Mouse (Mus musculus) myocyte (in vitro differentiated cells): ENCODE results near the gene Zfp646. TPM values are rescaled to one million over a fixed set of nuclear protein-coding genes. Genes with fewer than 3 reads are reported as not detected.

ENCODE experiments used
- H3K27me3 ChIP-seq: one replicate; pipeline ENCODE4 v1.6.1; 2011; ENCODE audit not compliant: control insufficient read depth, insufficient read depth, insufficient read length
- H3K36me3 ChIP-seq: one replicate; pipeline ENCODE4 v1.6.1; 2011; ENCODE audit not compliant: control insufficient read depth, insufficient read depth
- H3K4me2 ChIP-seq: one replicate; pipeline ENCODE4 v1.6.1; 2011; ENCODE audit warnings: low read depth, control low read depth
- H3K4me3 ChIP-seq: one replicate; pipeline ENCODE4 v1.5.1; 2011; ENCODE audit warnings: mild to moderate bottlenecking, control low read depth, moderate library complexity
- H3K79me2 ChIP-seq: one replicate; pipeline ENCODE4 v1.6.1; 2011; ENCODE audit not compliant: control insufficient read depth, insufficient read depth
- H3ac ChIP-seq: one replicate; pipeline ENCODE4 v1.6.1; 2011; ENCODE audit not compliant: control insufficient read depth, insufficient read length
- CEBPB ChIP-seq: IDR thresholded peaks from 2 replicates; pipeline ENCODE4 v1.6.1; 2011; ENCODE audit warnings: mild to moderate bottlenecking, moderate library complexity; ENCODE audit not compliant: poor library complexity, insufficient read depth, severe bottlenecking
- E2F4 ChIP-seq: IDR thresholded peaks from one replicate; pipeline ENCODE4 v1.6.1; 2011; ENCODE audit warnings: mild to moderate bottlenecking, control low read depth, moderate library complexity; ENCODE audit not compliant: insufficient read depth
- MAX ChIP-seq: IDR thresholded peaks from one replicate; pipeline ENCODE4 v1.6.1; 2011; ENCODE audit warnings: low read depth, mild to moderate bottlenecking, control low read depth
- MYOD1 ChIP-seq, 3 experiments: IDR thresholded peaks; one replicate each; pipeline ENCODE4 v1.6.1; 2011; ENCODE audit warnings: control low read depth in 2 of 3, low read depth in 2 of 3, mild to moderate bottlenecking in 2 of 3, moderate library complexity in 1 of 3; ENCODE audit not compliant: insufficient read length in 2 of 3, control insufficient read depth in 1 of 3
- MYOG ChIP-seq, 3 experiments: IDR thresholded peaks; one replicate each; pipeline ENCODE4 v1.6.1; 2011; ENCODE audit warnings: control low read depth in 2 of 3, low read depth in 2 of 3, mild to moderate bottlenecking in 2 of 3; ENCODE audit not compliant: insufficient read length in 2 of 3, control insufficient read depth in 1 of 3, insufficient read depth in 1 of 3
- POLR2A ChIP-seq: IDR thresholded peaks from one replicate; pipeline ENCODE4 v1.6.1; 2011; ENCODE audit warnings: low read depth, mild to moderate bottlenecking, control low read depth, moderate library complexity; ENCODE audit not compliant: insufficient read length
- POLR2AphosphoS2 ChIP-seq: IDR thresholded peaks from one replicate; pipeline ENCODE4 v1.6.1; 2011; ENCODE audit warnings: low read depth, control low read depth; ENCODE audit not compliant: insufficient read length
- REST ChIP-seq: IDR thresholded peaks from one replicate; pipeline ENCODE4 v1.6.1; 2011; ENCODE audit warnings: mild to moderate bottlenecking, control low read depth, moderate library complexity; ENCODE audit not compliant: insufficient read depth, insufficient read length
- SRF ChIP-seq: IDR thresholded peaks from one replicate; pipeline ENCODE4 v1.6.1; 2011; ENCODE audit warnings: low read depth; ENCODE audit not compliant: control insufficient read depth, insufficient read length
- TCF12 ChIP-seq: IDR thresholded peaks from one replicate; pipeline ENCODE4 v1.6.1; 2011; ENCODE audit warnings: mild to moderate bottlenecking, control low read depth; ENCODE audit not compliant: poor library complexity, insufficient read depth, severe bottlenecking
- TCF3 ChIP-seq: IDR thresholded peaks from one replicate; pipeline ENCODE4 v1.6.1; 2011; ENCODE audit warnings: low read depth, control low read depth; ENCODE audit not compliant: insufficient read length
- USF1 ChIP-seq: IDR thresholded peaks from one replicate; pipeline ENCODE4 v1.6.1; 2011; ENCODE audit warnings: low read depth, mild to moderate bottlenecking, control low read depth, moderate library complexity
- polyA plus RNA-seq: library from polyadenylated mRNA; unstranded; fragments of >200 nt; fragmentation: generic; extraction: Trizol; gene quantifications from one replicate; pipeline ENCODE4 v1.2.1, GENCODE M21; 2012; ENCODE audit warnings: missing spikeins

Zfp646 gene
- polyA plus RNA-seq, 1 experiment = 16.7 TPM

DNA sequence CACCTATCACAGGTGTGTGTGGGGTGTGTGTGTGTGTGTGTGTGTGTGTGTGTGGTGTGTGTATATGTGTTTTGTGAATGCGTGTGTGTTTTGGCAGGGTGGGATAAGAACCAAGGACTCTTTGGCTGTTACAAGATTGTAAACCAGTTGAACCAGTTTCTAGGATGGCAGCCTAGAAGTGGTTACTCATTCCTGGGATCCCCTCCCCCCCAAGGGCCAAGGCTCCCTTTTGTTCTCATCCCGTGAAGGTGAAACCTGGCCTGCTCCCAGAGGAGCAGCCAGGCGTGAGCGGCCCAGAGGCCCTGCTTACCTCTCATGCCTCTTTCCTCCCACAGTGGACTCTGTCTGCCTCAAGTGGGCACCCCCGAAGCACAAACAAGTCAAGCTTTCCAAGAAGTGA is 49.2 kb downstream of the Zfp646 start:
- Histone ChIP-seq H3K4me2 (no peak overlapping the region), H3ac (no peak overlapping the region), H3K79me2 (no peaks in the 10 kb centered on the region), H3K4me3 (no peak overlapping the region), H3K27me3 (no peaks in the 10 kb centered on the region), H3K36me3 (peaks cover 8% of the 10 kb centered on the region)
- no peak for TF ChIP-seq CEBPB
- TF ChIP-seq TCF12 = no peak
- TF ChIP-seq SRF = no peak
- TF ChIP-seq MYOD1 (IDR thresholded peaks at IDR 0.05; ENCODE audit: control insufficient read depth in 1 of 3, insufficient read length in 2 of 3, low read depth in 2 of 3) = no peak
- TF ChIP-seq E2F4 = no peak
- no peak for TF ChIP-seq TCF3
- TF ChIP-seq USF1 = no peak
- TF ChIP-seq REST = no peak
- no peak for TF ChIP-seq POLR2AphosphoS2
- TF ChIP-seq POLR2A = no peak
- TF ChIP-seq MYOG (IDR thresholded peaks at IDR 0.05; ENCODE audit: control insufficient read depth in 1 of 3, insufficient read depth in 1 of 3, insufficient read length in 2 of 3, low read depth in 2 of 3) = no peak

DNA sequence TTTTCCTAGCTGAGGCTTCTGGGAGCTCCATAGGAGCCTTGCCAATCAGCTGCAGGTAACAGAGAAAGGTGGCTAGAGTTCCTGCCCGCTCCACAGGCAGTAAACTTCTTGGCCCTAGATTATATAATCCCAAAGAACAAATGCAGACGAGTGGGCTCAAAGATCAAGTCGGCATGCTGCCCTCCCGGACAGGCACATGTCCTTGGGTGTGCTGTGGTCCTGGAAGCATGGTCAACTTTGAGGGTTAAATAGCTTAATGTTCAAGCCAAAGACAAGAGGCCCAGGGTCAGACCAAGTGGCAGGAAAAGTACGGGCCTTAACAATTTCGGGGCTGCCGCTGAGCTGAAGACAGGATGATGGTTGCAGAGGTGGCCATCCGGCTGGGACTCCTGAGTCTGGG is 50.0 kb downstream of the Zfp646 start:
- H3K79me2 ChIP-seq = no peaks in the 10 kb centered on the region
- TF ChIP-seq REST = no peak
- no peak for TF ChIP-seq POLR2AphosphoS2
- no peak for TF ChIP-seq E2F4
- no peak for TF ChIP-seq TCF12
- no peak for TF ChIP-seq TCF3
- TF ChIP-seq POLR2A = no peak
- no peak for TF ChIP-seq MAX
- TF ChIP-seq MYOG (IDR thresholded peaks at IDR 0.05; ENCODE audit: control insufficient read depth in 1 of 3, insufficient read depth in 1 of 3, insufficient read length in 2 of 3, low read depth in 2 of 3) = no peak
- TF ChIP-seq CEBPB = no peak
- no peak for TF ChIP-seq USF1
- TF ChIP-seq MYOD1 (IDR thresholded peaks at IDR 0.05; ENCODE audit: control insufficient read depth in 1 of 3, insufficient read length in 2 of 3, low read depth in 2 of 3) = no peak
- no peak for TF ChIP-seq SRF
- H3K4me3 ChIP-seq = no peak overlapping the region
- H3ac ChIP-seq = no peak overlapping the region
- no peak overlapping the region for H3K4me2 ChIP-seq
- H3K27me3 ChIP-seq = no peaks in the 10 kb centered on the region
- H3K36me3 ChIP-seq = peaks cover 8% of the 10 kb centered on the region

DNA sequence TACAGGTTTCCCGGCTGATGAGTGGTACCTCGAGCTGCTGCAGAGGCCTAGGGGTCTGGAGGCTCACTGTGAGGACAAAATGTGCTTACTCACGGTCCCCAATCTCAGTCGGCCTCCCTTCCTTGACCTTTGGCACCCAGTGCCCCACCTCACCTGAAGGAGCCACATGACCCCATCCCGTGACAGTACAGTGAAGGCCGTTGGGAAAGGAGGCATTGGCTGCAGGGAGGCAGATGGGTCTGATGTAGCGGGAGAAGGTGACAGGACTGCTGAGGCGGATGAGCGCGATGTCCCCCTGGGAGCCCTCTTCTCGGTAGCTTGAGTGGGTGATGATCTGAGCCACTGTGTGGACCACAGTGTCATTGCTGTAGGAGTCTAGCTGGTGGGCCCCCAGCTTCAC is 50.8 kb downstream of the Zfp646 start:
- Histone ChIP-seq H3K27me3 (no peaks in the 10 kb centered on the region), H3K36me3 (peaks cover 8% of the 10 kb centered on the region)
- TF ChIP-seq SRF (no peak), E2F4 (no peak), POLR2AphosphoS2 (no peak), USF1 (no peak), MAX (no peak), TCF12 (no peak), MYOD1 (IDR thresholded peaks at IDR 0.05; ENCODE audit: control insufficient read depth in 1 of 3, insufficient read length in 2 of 3, low read depth in 2 of 3) (no peak), REST (no peak), MYOG (IDR thresholded peaks at IDR 0.05; ENCODE audit: control insufficient read depth in 1 of 3, insufficient read depth in 1 of 3, insufficient read length in 2 of 3, low read depth in 2 of 3) (no peak), POLR2A (no peak), CEBPB (no peak)

DNA sequence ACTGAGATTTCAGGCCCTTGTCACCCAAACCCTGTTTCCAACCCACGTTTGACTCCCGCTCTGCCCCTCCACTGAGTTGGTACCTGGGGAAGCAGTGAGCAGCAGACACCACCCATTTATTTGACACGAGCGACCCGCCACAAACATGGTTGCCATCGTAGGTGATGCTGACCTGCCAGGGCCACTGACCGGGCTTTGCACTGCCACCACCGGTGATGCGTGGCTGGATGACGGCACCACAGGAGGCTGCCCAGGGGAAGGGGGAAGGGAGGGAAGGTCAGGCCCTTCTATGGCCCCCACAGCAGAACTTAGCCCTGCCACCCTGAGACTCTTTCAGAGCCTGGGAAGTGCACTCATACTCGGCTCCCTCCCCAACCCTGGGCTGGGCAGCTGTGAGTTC is 51.7 kb downstream of the Zfp646 start:
- H3K4me2 ChIP-seq = no peak overlapping the region
- H3K36me3 ChIP-seq = peaks cover 4% of the 10 kb centered on the region
- H3K4me3 ChIP-seq = no peak overlapping the region
- H3K79me2 ChIP-seq = no peaks in the 10 kb centered on the region
- no peaks in the 10 kb centered on the region for H3K27me3 ChIP-seq
- TF ChIP-seq MYOD1 (IDR thresholded peaks at IDR 0.05; ENCODE audit: control insufficient read depth in 1 of 3, insufficient read length in 2 of 3, low read depth in 2 of 3) (no peak), POLR2A (no peak), TCF3 (no peak), SRF (no peak), MAX (no peak), E2F4 (no peak), USF1 (no peak), MYOG (IDR thresholded peaks at IDR 0.05; ENCODE audit: control insufficient read depth in 1 of 3, insufficient read depth in 1 of 3, insufficient read length in 2 of 3, low read depth in 2 of 3) (no peak), POLR2AphosphoS2 (no peak), REST (no peak), CEBPB (no peak)
- no peak overlapping the region for H3ac ChIP-seq

More for the DNA sequence above, 50.8 kb downstream of the Zfp646 start:
- Histone ChIP-seq H3K79me2 (no peaks in the 10 kb centered on the region), H3K4me2 (no peak overlapping the region), H3ac (no peak overlapping the region), H3K4me3 (no peak overlapping the region)

DNA sequence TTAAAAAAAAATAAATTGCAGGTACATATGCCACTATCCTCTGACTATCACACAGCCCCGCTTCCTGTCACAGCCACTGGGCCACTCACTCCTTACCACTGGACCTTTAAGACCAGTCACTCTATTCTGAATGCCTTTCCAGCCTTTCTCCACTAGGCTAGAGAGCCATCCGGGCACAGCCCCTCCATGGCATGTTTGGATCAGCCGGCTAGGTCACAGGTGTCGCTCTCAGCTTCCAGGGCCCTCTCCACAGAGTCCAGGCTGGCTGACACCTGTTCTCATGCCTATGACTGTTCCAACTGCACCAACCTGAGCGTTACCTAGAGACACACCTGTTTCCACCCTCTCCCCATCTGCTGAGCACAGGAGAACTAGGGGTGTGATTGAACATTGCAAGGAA is 52.6 kb downstream of the Zfp646 start:
- no peak overlapping the region for H3K4me2 ChIP-seq
- no peak overlapping the region for H3ac ChIP-seq
- TF ChIP-seq MYOG (IDR thresholded peaks at IDR 0.05; ENCODE audit: control insufficient read depth in 1 of 3, insufficient read depth in 1 of 3, insufficient read length in 2 of 3, low read depth in 2 of 3) = peak in 1 of 3 experiments; percentile 45
- TF ChIP-seq MYOD1 (IDR thresholded peaks at IDR 0.05; ENCODE audit: control insufficient read depth in 1 of 3, insufficient read length in 2 of 3, low read depth in 2 of 3) = peak in 1 of 3 experiments; percentile 44
- TF ChIP-seq POLR2A = no peak
- TF ChIP-seq USF1 = no peak
- H3K36me3 ChIP-seq = peaks cover 4% of the 10 kb centered on the region
- no peak overlapping the region for H3K4me3 ChIP-seq
- H3K27me3 ChIP-seq = no peaks in the 10 kb centered on the region
- no peaks in the 10 kb centered on the region for H3K79me2 ChIP-seq
